Mouse (Mus musculus) megakaryocyte, adult 5-6 weeks (primary cell): ENCODE results near the gene Ptprj. TPM values are rescaled to one million over a fixed set of nuclear protein-coding genes. Genes with fewer than 3 reads are reported as not detected.

ENCODE experiments used
- ATAC-seq: 2 replicates; pipeline ENCODE4 v1.8.0; 2016; ENCODE audit warnings: mild to moderate bottlenecking, inconsistent platforms; ENCODE audit not compliant: poor library complexity, severe bottlenecking
- total RNA-seq, 2 experiments: library from RNA; stranded (forward) in 1 of 2; stranded (reverse) in 1 of 2; fragments of 153-499, 151-499 nt in 1 of 2; fragments of 221-1000, 200-1000 nt in 1 of 2; gene quantifications; 2 replicates each; pipeline versions ENCODE4 v1.2.3 to v1.2.4; 2015 to 2017

Gene Ptprj
- total RNA-seq (2015) (103 and 104 TPM in 2 replicates), total RNA-seq (2017) (94.7 and 107 TPM in 2 replicates)

- peak; percentile 36 for ATAC-seq
Observed at GRCm38 (mm10) chr2:90580236-90581005, at the start of gene Ptprj. Gene Ptprj, minus strand, starts transcription at chr2:90580647.

- ATAC-seq, result no peak
Observed at GRCm38 (mm10) chr2:90629552-90629951, 49.1 kb upstream of the Ptprj start.

- no peak for ATAC-seq
Observed at GRCm38 (mm10) chr2:90628261-90628660, 47.8 kb upstream of the Ptprj start.

GRCm38 (mm10) chr2:90624920-90625319 is 44.5 kb upstream of the Ptprj start:
- peak; percentile 91 for ATAC-seq

GRCm38 (mm10) chr2:90624339-90624738 is 43.9 kb upstream of the Ptprj start:
- no peak for ATAC-seq

- ATAC-seq, result no peak
Observed at GRCm38 (mm10) chr2:90620815-90621214, 40.4 kb upstream of the Ptprj start.

GRCm38 (mm10) chr2:90619648-90620047 is 39.2 kb upstream of the Ptprj start:
- no peak for ATAC-seq

- no peak for ATAC-seq
Observed at GRCm38 (mm10) chr2:90614651-90615171, 34.3 kb upstream of the Ptprj start.

GRCm38 (mm10) chr2:90613591-90613990 is 33.1 kb upstream of the Ptprj start:
- no peak for ATAC-seq

- no peak for ATAC-seq
Observed at GRCm38 (mm10) chr2:90613006-90613405, 32.6 kb upstream of the Ptprj start.

- ATAC-seq, result peak; percentile 100
Observed at GRCm38 (mm10) chr2:90611959-90612571, 31.6 kb upstream of the Ptprj start.

- ATAC-seq, result no peak
Observed at GRCm38 (mm10) chr2:90601056-90601455, 20.6 kb upstream of the Ptprj start.

- ATAC-seq, result no peak
Observed at GRCm38 (mm10) chr2:90588141-90588540, 7.7 kb upstream of the Ptprj start.

GRCm38 (mm10) chr2:90584506-90584905 is 4.1 kb upstream of the Ptprj start:
- no peak for ATAC-seq

GRCm38 (mm10) chr2:90583628-90584131 is 3.2 kb upstream of the Ptprj start:
- ATAC-seq, result peak; percentile 42

- ATAC-seq, result no peak
Observed at GRCm38 (mm10) chr2:90582814-90583213, 2.4 kb upstream of the Ptprj start.

GRCm38 (mm10) chr2:90582311-90582710 is 1.9 kb upstream of the Ptprj start:
- no peak for ATAC-seq

- ATAC-seq, result no peak
Observed at GRCm38 (mm10) chr2:90581796-90582125, 1.3 kb upstream of the Ptprj start.

- ATAC-seq, result no peak
Observed at GRCm38 (mm10) chr2:90581006-90581795, 754 bp upstream of the Ptprj start.

- peak; percentile 37 for ATAC-seq
Observed at GRCm38 (mm10) chr2:90579728-90580235, 665 bp downstream of the Ptprj start.
